Mouse (Mus musculus): ENCODE results near the gene Foxe3. TPM values are rescaled to one million over a fixed set of nuclear protein-coding genes. Genes with fewer than 3 reads are reported as not detected.
A peak's percentile ranks its signal among the peaks of the same experiment; 100 is the strongest.

The Foxe3 gene
- polyA plus RNA-seq, 1 experiment, result 0.16 TPM

GRCm38 (mm10) chr4:114957403-114957802, 31.6 kb upstream of the Foxe3 start:
- no peak for DNase-seq

DNA sequence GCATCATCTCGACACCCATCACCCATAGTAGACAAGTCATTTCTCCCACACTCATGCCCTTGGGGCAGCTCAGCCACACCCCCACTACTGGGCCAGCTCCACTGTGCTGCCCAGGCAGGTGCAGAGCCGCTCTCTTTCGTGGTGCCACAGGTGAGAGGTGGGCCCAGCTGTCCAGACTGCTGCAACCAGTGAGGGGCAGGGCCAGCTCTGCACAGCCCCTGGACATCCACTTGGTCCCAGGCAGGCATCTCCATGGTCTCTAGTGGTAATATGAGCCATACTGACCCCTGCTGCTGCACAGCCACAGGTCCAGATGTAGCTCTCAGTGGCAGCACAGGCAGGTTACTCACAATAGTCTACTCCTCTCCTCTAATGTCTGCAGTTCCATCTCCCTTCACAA, 27.4 kb upstream of the Foxe3 start:
- no peaks in the 10 kb centered on the region for H3K4me1 ChIP-seq (replicated peaks; ENCODE audit: control insufficient read depth, insufficient read depth, low read length)
- H3K36me3 ChIP-seq (ENCODE audit: control insufficient read depth, insufficient read depth, low read length), result no peaks in the 10 kb centered on the region
- WGBS, result 92% methylated on average over 3 of the region's 3 CpGs
- DNase-seq, result no peak
- H3K27me3 ChIP-seq (ENCODE audit: control insufficient read depth, insufficient read depth, low read length), result no peaks in the 10 kb centered on the region
- no peak for TF ChIP-seq POLR2A (IDR thresholded peaks at IDR 0.05; ENCODE audit: control insufficient read depth, extremely low read depth, insufficient read depth, low read length, poor library complexity)
- TF ChIP-seq CTCF (IDR thresholded peaks at IDR 0.05; ENCODE audit: borderline replicate concordance, control insufficient read depth, extremely low read depth, insufficient read depth, low read length, poor library complexity), result no peak
- H3K27ac ChIP-seq (ENCODE audit: control insufficient read depth, insufficient read depth, low read length), result no peak overlapping the region
- H3K4me3 ChIP-seq (ENCODE audit: control insufficient read depth, insufficient read depth, low read length), result no peak overlapping the region

More at GRCm38 (mm10) chr4:114957403-114957802, 31.6 kb upstream of the Foxe3 start:
- Histone ChIP-seq H3K27ac (ENCODE audit: control insufficient read depth, insufficient read depth, low read length) (no peak overlapping the region), H3K27me3 (ENCODE audit: control insufficient read depth, insufficient read depth, low read length) (no peaks in the 10 kb centered on the region), H3K36me3 (ENCODE audit: control insufficient read depth, insufficient read depth, low read length) (peaks cover 8% of the 10 kb centered on the region), H3K4me3 (ENCODE audit: control insufficient read depth, insufficient read depth, low read length) (no peak overlapping the region), H3K4me1 (replicated peaks; ENCODE audit: control insufficient read depth, insufficient read depth, low read length) (no peaks in the 10 kb centered on the region)
- TF ChIP-seq POLR2A (IDR thresholded peaks at IDR 0.05; ENCODE audit: control insufficient read depth, extremely low read depth, insufficient read depth, low read length, poor library complexity) (no peak), CTCF (IDR thresholded peaks at IDR 0.05; ENCODE audit: borderline replicate concordance, control insufficient read depth, extremely low read depth, insufficient read depth, low read length, poor library complexity) (no peak)

- 74% methylated on average over 7 of the region's 7 CpGs for WGBS
- TF ChIP-seq CTCF (IDR thresholded peaks at IDR 0.05; ENCODE audit: borderline replicate concordance, control insufficient read depth, extremely low read depth, insufficient read depth, low read length, poor library complexity) (no peak), POLR2A (IDR thresholded peaks at IDR 0.05; ENCODE audit: control insufficient read depth, extremely low read depth, insufficient read depth, low read length, poor library complexity) (no peak)
- DNase-seq, result no peak
- Histone ChIP-seq H3K4me3 (ENCODE audit: control insufficient read depth, insufficient read depth, low read length) (no peak overlapping the region), H3K27me3 (ENCODE audit: control insufficient read depth, insufficient read depth, low read length) (no peaks in the 10 kb centered on the region), H3K36me3 (ENCODE audit: control insufficient read depth, insufficient read depth, low read length) (no peaks in the 10 kb centered on the region), H3K4me1 (replicated peaks; ENCODE audit: control insufficient read depth, insufficient read depth, low read length) (no peaks in the 10 kb centered on the region), H3K27ac (ENCODE audit: control insufficient read depth, insufficient read depth, low read length) (no peak overlapping the region)
These were observed 22.2 kb upstream of the Foxe3 start for GRCm38 (mm10) chr4:114947852-114948481.

- Histone ChIP-seq H3K4me1 (replicated peaks; ENCODE audit: control insufficient read depth, insufficient read depth, low read length) (no peaks in the 10 kb centered on the region), H3K4me3 (ENCODE audit: control insufficient read depth, insufficient read depth, low read length) (no peak overlapping the region), H3K36me3 (ENCODE audit: control insufficient read depth, insufficient read depth, low read length) (no peaks in the 10 kb centered on the region), H3K27me3 (ENCODE audit: control insufficient read depth, insufficient read depth, low read length) (no peaks in the 10 kb centered on the region), H3K27ac (ENCODE audit: control insufficient read depth, insufficient read depth, low read length) (no peak overlapping the region)
- peak; percentile 71 for DNase-seq
- 31% methylated on average over 6 of the region's 6 CpGs for WGBS
- TF ChIP-seq CTCF (IDR thresholded peaks at IDR 0.05; ENCODE audit: borderline replicate concordance, control insufficient read depth, extremely low read depth, insufficient read depth, low read length, poor library complexity) (no peak), POLR2A (IDR thresholded peaks at IDR 0.05; ENCODE audit: control insufficient read depth, extremely low read depth, insufficient read depth, low read length, poor library complexity) (no peak)
These were observed 21.6 kb upstream of the Foxe3 start for GRCm38 (mm10) chr4:114947395-114947794.

DNA sequence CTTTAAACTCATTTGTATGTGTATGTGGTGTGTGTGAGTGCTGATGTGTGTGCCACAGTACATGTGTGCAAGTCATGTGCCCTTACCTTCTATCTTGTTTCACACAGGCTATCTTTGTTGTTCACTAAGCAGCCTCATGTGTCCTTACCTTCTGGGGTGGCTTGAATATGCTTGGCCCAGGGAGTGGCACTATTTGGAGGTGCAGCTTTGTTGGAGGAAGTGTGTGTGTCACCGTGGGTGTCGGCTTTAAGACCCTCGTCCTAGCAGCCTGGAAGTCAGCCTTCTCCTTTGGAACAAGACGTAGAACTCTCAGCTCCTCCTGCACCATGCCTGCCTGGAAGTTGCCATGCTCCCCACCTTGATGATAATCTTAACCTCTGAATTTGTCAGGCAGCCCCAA, 20.6 kb upstream of the Foxe3 start:
- no peak for DNase-seq
- Histone ChIP-seq H3K27ac (ENCODE audit: control insufficient read depth, insufficient read depth, low read length) (no peak overlapping the region), H3K4me3 (ENCODE audit: control insufficient read depth, insufficient read depth, low read length) (no peak overlapping the region), H3K27me3 (ENCODE audit: control insufficient read depth, insufficient read depth, low read length) (no peaks in the 10 kb centered on the region), H3K4me1 (replicated peaks; ENCODE audit: control insufficient read depth, insufficient read depth, low read length) (no peaks in the 10 kb centered on the region), H3K36me3 (ENCODE audit: control insufficient read depth, insufficient read depth, low read length) (no peaks in the 10 kb centered on the region)
- no peak for TF ChIP-seq CTCF (IDR thresholded peaks at IDR 0.05; ENCODE audit: borderline replicate concordance, control insufficient read depth, extremely low read depth, insufficient read depth, low read length, poor library complexity)
- TF ChIP-seq POLR2A (IDR thresholded peaks at IDR 0.05; ENCODE audit: control insufficient read depth, extremely low read depth, insufficient read depth, low read length, poor library complexity), result no peak
- WGBS, result 88% methylated on average over 4 of the region's 4 CpGs

GRCm38 (mm10) chr4:114945021-114945420, 19.2 kb upstream of the Foxe3 start:
- no peak for DNase-seq
- TF ChIP-seq CTCF (IDR thresholded peaks at IDR 0.05; ENCODE audit: borderline replicate concordance, control insufficient read depth, extremely low read depth, insufficient read depth, low read length, poor library complexity), result no peak
- 89% methylated on average over 5 of the region's 5 CpGs for WGBS
- Histone ChIP-seq H3K27ac (ENCODE audit: control insufficient read depth, insufficient read depth, low read length) (no peak overlapping the region), H3K27me3 (ENCODE audit: control insufficient read depth, insufficient read depth, low read length) (no peaks in the 10 kb centered on the region), H3K4me1 (replicated peaks; ENCODE audit: control insufficient read depth, insufficient read depth, low read length) (no peaks in the 10 kb centered on the region), H3K36me3 (ENCODE audit: control insufficient read depth, insufficient read depth, low read length) (no peaks in the 10 kb centered on the region), H3K4me3 (ENCODE audit: control insufficient read depth, insufficient read depth, low read length) (no peak overlapping the region)

GRCm38 (mm10) chr4:114942583-114942982, 16.8 kb upstream of the Foxe3 start:
- H3K27me3 ChIP-seq (ENCODE audit: control insufficient read depth, insufficient read depth, low read length), result no peaks in the 10 kb centered on the region
- TF ChIP-seq CTCF (IDR thresholded peaks at IDR 0.05; ENCODE audit: borderline replicate concordance, control insufficient read depth, extremely low read depth, insufficient read depth, low read length, poor library complexity), result no peak
- no peak for TF ChIP-seq POLR2A (IDR thresholded peaks at IDR 0.05; ENCODE audit: control insufficient read depth, extremely low read depth, insufficient read depth, low read length, poor library complexity)
- no peaks in the 10 kb centered on the region for H3K4me1 ChIP-seq (replicated peaks; ENCODE audit: control insufficient read depth, insufficient read depth, low read length)
- H3K27ac ChIP-seq (ENCODE audit: control insufficient read depth, insufficient read depth, low read length), result no peak overlapping the region
- WGBS, result 88% methylated on average over 8 of the region's 8 CpGs
- H3K36me3 ChIP-seq (ENCODE audit: control insufficient read depth, insufficient read depth, low read length), result no peaks in the 10 kb centered on the region
- no peak for DNase-seq
- no peak overlapping the region for H3K4me3 ChIP-seq (ENCODE audit: control insufficient read depth, insufficient read depth, low read length)

Data from thymus, adult 2 months (tissue).